Mouse (Mus musculus) right cerebral cortex, postnatal 25 days (tissue): Measurements from ENCODE around the gene Sv2c.
"Not testable (repeated sequence)": the region's sequence is repeated elsewhere in the genome, so short reads cannot be mapped to it uniquely, and the experiment has no call there.

Experiments used
- DNase-seq: peaks from one replicate; pipeline ENCODE4 v3.0.0; 2022

Gene Sv2c

GRCm38 (mm10) chr13:96045396-96045795 is 87.0 kb downstream of the Sv2c start:
- DNase-seq: no peak

GRCm38 (mm10) chr13:96040275-96041042 is 91.9 kb downstream of the Sv2c start:
- DNase-seq: no peak

GRCm38 (mm10) chr13:96039536-96039935 is 92.8 kb downstream of the Sv2c start:
- DNase-seq: no peak

GRCm38 (mm10) chr13:96030368-96031223 is 101.8 kb downstream of the Sv2c start:
- DNase-seq: peak; percentile 49

- DNase-seq: no peak
Observed at GRCm38 (mm10) chr13:96023858-96024257, 108.5 kb downstream of the Sv2c start.

GRCm38 (mm10) chr13:96015516-96015915 is 116.9 kb downstream of the Sv2c start:
- DNase-seq: no peak

- DNase-seq: peak; percentile 23
Observed at GRCm38 (mm10) chr13:96010861-96011511, 121.4 kb downstream of the Sv2c start.

- DNase-seq: no peak
Observed at GRCm38 (mm10) chr13:96008975-96009374, 123.4 kb downstream of the Sv2c start.

GRCm38 (mm10) chr13:96008154-96008553 is 124.2 kb downstream of the Sv2c start:
- no peak for DNase-seq

- no peak for DNase-seq
Observed at GRCm38 (mm10) chr13:96003539-96003938, 128.8 kb downstream of the Sv2c start.

GRCm38 (mm10) chr13:96002475-96002874 is 129.9 kb downstream of the Sv2c start:
- DNase-seq: no peak

GRCm38 (mm10) chr13:95999396-95999795 is 133.0 kb downstream of the Sv2c start:
- no peak for DNase-seq

- no peak for DNase-seq
Observed at GRCm38 (mm10) chr13:95997294-95997693, 135.1 kb downstream of the Sv2c start.

- no peak for DNase-seq
Observed at GRCm38 (mm10) chr13:95994705-95995703, 137.4 kb downstream of the Sv2c start.

- DNase-seq: no peak
Observed at GRCm38 (mm10) chr13:95988181-95988580, 144.2 kb downstream of the Sv2c start.

- DNase-seq: no peak
Observed at GRCm38 (mm10) chr13:95987147-95987546, 145.2 kb downstream of the Sv2c start.

- no peak for DNase-seq
Observed at GRCm38 (mm10) chr13:95986375-95986774, 146.0 kb downstream of the Sv2c start.

GRCm38 (mm10) chr13:95975225-95975624 is 157.2 kb downstream of the Sv2c start:
- DNase-seq: no peak

GRCm38 (mm10) chr13:95974106-95974505 is 158.3 kb downstream of the Sv2c start:
- DNase-seq: no peak

GRCm38 (mm10) chr13:95973368-95973958 is 158.9 kb downstream of the Sv2c start:
- DNase-seq: peak; percentile 64

GRCm38 (mm10) chr13:95968031-95968430 is 164.3 kb downstream of the Sv2c start:
- DNase-seq: not testable (repeated sequence)

GRCm38 (mm10) chr13:95966791-95967190 is 165.6 kb downstream of the Sv2c start:
- no peak for DNase-seq
